In genomic region chr5:135982398-135982797, GRCm38 (mm10) we compare ENCODE assay signal across 9 mouse cellular contexts. TPM values are rescaled to one million over a fixed set of nuclear protein-coding genes. Genes with fewer than 3 reads are reported as not detected.
DNase-seq lines count a peak whose midpoint lies in the region; ATAC-seq and TF ChIP-seq lines count a peak whose summit lies in the region.
"Had no signal": no experiment of that assay in that cellular context is flagged by ENCODE, and none has a peak within 500 bp of the region (broad histone marks: within the 10 kb centered on the region; RNA-seq: fewer than 3 reads in every experiment).

No protein-coding gene starts in this region.

- H3K27ac ChIP-seq in layer of hippocampus, adult 2 months: no peak overlapping the region
- H3K27ac ChIP-seq: midbrain, embryonic 12.5 days had no signal

- peak; percentile 91 for TF ChIP-seq CTCF in layer of hippocampus, adult 2 months (conservative IDR thresholded peaks at IDR 0.05)
- peak; percentile 84 for TF ChIP-seq CTCF in brain, embryonic 14.5 days (IDR thresholded peaks at IDR 0.05; ENCODE audit: borderline replicate concordance, extremely low read depth, insufficient read depth, insufficient read length)

- ATAC-seq in activated CD4-positive, CD25-positive, alpha-beta regulatory T cell, adult 4 months: no peak

- H3K4me3 ChIP-seq in layer of hippocampus, adult 2 months: no peak overlapping the region
- H3K4me3 ChIP-seq: midbrain, embryonic 12.5 days had no signal

- no peak for TF ChIP-seq POLR2A in brain, embryonic 14.5 days (IDR thresholded peaks at IDR 0.05; ENCODE audit: borderline replicate concordance, extremely low read depth, insufficient read depth, insufficient read length, poor library complexity, severe bottlenecking)

- no peak for DNase-seq in layer of hippocampus, adult 2 months (ENCODE audit: low spot score in 2 of 2)
- DNase-seq in layer of hippocampus, adult 9-11 months: no peak
- DNase-seq in CD4-positive helper T cell, adult 2 months (ENCODE audit: low read depth, low spot score): peak; percentile 37
- DNase-seq in brain, embryonic 14.5 days (ENCODE audit: low read depth): peak; percentile 73
- DNase-seq in forelimb bud, embryonic 11.5 days (ENCODE audit: low read depth, low spot score): peak; percentile 72
- DNase-seq in kidney, adult 11 months: peak; percentile 39
- peak; percentile 47 for DNase-seq in lung, postnatal 25 days (ENCODE audit: low spot score)

RNA-seq across cellular contexts. Expression of gene Zp3, which starts 2.5 kb away (rescaled TPM):
- total RNA-seq in layer of hippocampus, adult 2 months (2021): not detected
- polyA plus RNA-seq in brain, embryonic 14.5 days (2012; rRNA removed): 0.18 and 0.21 TPM in 2 replicates
- polyA plus RNA-seq in activated CD4-positive, CD25-positive, alpha-beta regulatory T cell, adult 4 months (2017; shearing (Covaris generic)): not detected
- polyA plus RNA-seq: midbrain, embryonic 12.5 days had no signal

RNA-seq across cellular contexts. Expression of gene Ssc4d, which starts 8.1 kb away (rescaled TPM):
- total RNA-seq in layer of hippocampus, adult 2 months (2021): 1 to 10 TPM; 1.4 to 1.9 TPM
- 2.1 and 5.1 TPM in 2 replicates for polyA plus RNA-seq in brain, embryonic 14.5 days (2012; rRNA removed)
- 1 to 10 TPM; 1.7 to 2.4 TPM for polyA plus RNA-seq in activated CD4-positive, CD25-positive, alpha-beta regulatory T cell, adult 4 months (2017; shearing (Covaris generic))

RNA-seq across cellular contexts. Expression of gene Dtx2, which starts 12.2 kb away (rescaled TPM):
- 1 to 10 TPM; 8.0 to 8.3 TPM for total RNA-seq in layer of hippocampus, adult 2 months (2021)
- polyA plus RNA-seq in brain, embryonic 14.5 days (2012; rRNA removed): 26.7 and 28.4 TPM in 2 replicates
- 10 to 100 TPM; 10.6 to 13.8 TPM for polyA plus RNA-seq in activated CD4-positive, CD25-positive, alpha-beta regulatory T cell, adult 4 months (2017; shearing (Covaris generic))

RNA-seq across cellular contexts. Expression of gene Ywhag, which starts 48.0 kb away (rescaled TPM):
- 1,000 to 10,000 TPM; 1,218 to 1,292 TPM for total RNA-seq in layer of hippocampus, adult 2 months (2021)
- 258 and 495 TPM in 2 replicates for polyA plus RNA-seq in brain, embryonic 14.5 days (2012; rRNA removed)
- polyA plus RNA-seq in activated CD4-positive, CD25-positive, alpha-beta regulatory T cell, adult 4 months (2017; shearing (Covaris generic)): 10 to 100 TPM; 34.1 to 56.7 TPM

RNA-seq across cellular contexts. Expression of gene Upk3b, which starts 55.9 kb away (rescaled TPM):
- total RNA-seq in layer of hippocampus, adult 2 months (2021): not detected
- polyA plus RNA-seq in brain, embryonic 14.5 days (2012; rRNA removed): 0.06 and 0.11 TPM in 2 replicates
- polyA plus RNA-seq in activated CD4-positive, CD25-positive, alpha-beta regulatory T cell, adult 4 months (2017; shearing (Covaris generic)): not detected

Comparison
In these comparisons a context has a peak if more than half of its experiments do, and no peak if none do; other contexts are left out.
1. DNase-seq: peak in CD4-positive helper T cell, adult 2 months (single experiment), brain, embryonic 14.5 days (single experiment), forelimb bud, embryonic 11.5 days (single experiment), kidney, adult 11 months (single experiment) and lung, postnatal 25 days (single experiment); none in layer of hippocampus, adult 2 months (0 of 2) and layer of hippocampus, adult 9-11 months (single experiment).